Mouse (Mus musculus) forebrain, embryonic 13.5 days (tissue): ENCODE measurements around the gene Os9. TPM values are rescaled to one million over a fixed set of nuclear protein-coding genes. Genes with fewer than 3 reads are reported as not detected.
"Not testable (repeated sequence)": the region's sequence is repeated elsewhere in the genome, so short reads cannot be mapped to it uniquely, and the experiment has no call there.

Source experiments
- ATAC-seq: fragments of 200-750 bp; cut with Nextera tagmentation; 2 replicates; pipeline ENCODE4 v1.8.0; 2017
- H3K27ac ChIP-seq: fragments of 300-500 bp; sonication (generic); 2 replicates; pipeline ENCODE4 v1.5.1; 2015; ENCODE audit warnings: inconsistent platforms, mild to moderate bottlenecking, moderate library complexity
- H3K27me3 ChIP-seq: fragments of 300-500 bp; sonication (generic); 2 replicates; pipeline ENCODE4 v1.6.1; 2015; ENCODE audit warnings: mild to moderate bottlenecking, inconsistent platforms
- H3K36me3 ChIP-seq: fragments of 300-500 bp; sonication (generic); 2 replicates; pipeline ENCODE4 v1.6.1; 2015; ENCODE audit warnings: mild to moderate bottlenecking, inconsistent platforms; ENCODE audit not compliant: poor library complexity, severe bottlenecking
- H3K4me1 ChIP-seq: fragments of 300-500 bp; sonication (generic); 2 replicates; pipeline ENCODE4 v1.6.1; 2015; ENCODE audit warnings: inconsistent platforms
- H3K4me2 ChIP-seq: fragments of 300-500 bp; sonication (generic); 2 replicates; pipeline ENCODE4 v1.6.1; 2015; ENCODE audit warnings: inconsistent platforms, mild to moderate bottlenecking, moderate library complexity
- H3K4me3 ChIP-seq: fragments of 300-500 bp; sonication (generic); 2 replicates; pipeline ENCODE4 v1.5.1; 2015; ENCODE audit warnings: mild to moderate bottlenecking, inconsistent platforms
- H3K9ac ChIP-seq: fragments of 300-500 bp; sonication (generic); 2 replicates; pipeline ENCODE4 v1.6.1; 2015; ENCODE audit warnings: mild to moderate bottlenecking, inconsistent platforms
- H3K9me3 ChIP-seq: fragments of 300-500 bp; sonication (generic); replicated peaks from 2 replicates; pipeline ENCODE4 v1.6.1; 2016; ENCODE audit warnings: inconsistent platforms
- WGBS: fragments of 180-500 bp; shearing (Covaris S2); methylation state at CpG from one replicate; pipeline ENCODE4 v1.1.7; 2015; 5-methylcytosine and 5-hydroxymethylcytosine counted together
- polyA plus RNA-seq: library from polyadenylated mRNA; unstranded; fragments of >200 nt; fragmentation: Nextera tagmentation; extraction: Ambion mirVana; gene quantifications from 2 replicates; pipeline ENCODE4 v1.2.1, GENCODE M21; 2015

Os9 gene
- polyA plus RNA-seq, 1 experiment from 2014 or later, result 94.8 TPM

- no peak overlapping the region for H3K9ac ChIP-seq
- no peak overlapping the region for H3K4me2 ChIP-seq
- no peaks in the 10 kb centered on the region for H3K9me3 ChIP-seq
- H3K4me3 ChIP-seq, result no peak overlapping the region
- no peak overlapping the region for H3K27ac ChIP-seq
- no peaks in the 10 kb centered on the region for H3K4me1 ChIP-seq
- 80% methylated on average over 9 of the region's 9 CpGs for WGBS
- H3K36me3 ChIP-seq, result no peaks in the 10 kb centered on the region
- 0 out of 2 replicates have a peak, but pooled peaks cover 5% of the 10 kb centered on the region for H3K27me3 ChIP-seq
- ATAC-seq, result no peak
Measured at GRCm38 (mm10) chr10:127160081-127160480, 39.1 kb upstream of the Os9 start.

- no peak for ATAC-seq
- Histone ChIP-seq H3K4me1 (no peaks in the 10 kb centered on the region), H3K27me3 (0 out of 2 replicates have a peak, but pooled peaks cover 5% of the 10 kb centered on the region), H3K27ac (no peak overlapping the region), H3K4me3 (no peak overlapping the region), H3K9me3 (no peaks in the 10 kb centered on the region), H3K4me2 (no peak overlapping the region), H3K36me3 (no peaks in the 10 kb centered on the region), H3K9ac (no peak overlapping the region)
- WGBS, result 70% methylated on average over 3 of the region's 3 CpGs
Measured at GRCm38 (mm10) chr10:127158471-127158870, 37.5 kb upstream of the Os9 start.

GRCm38 (mm10) chr10:127156511-127156910, 35.6 kb upstream of the Os9 start:
- Histone ChIP-seq H3K9me3 (no peaks in the 10 kb centered on the region), H3K9ac (no peak overlapping the region), H3K27me3 (no peaks in the 10 kb centered on the region), H3K4me3 (no peak overlapping the region), H3K27ac (no peak overlapping the region), H3K36me3 (no peaks in the 10 kb centered on the region), H3K4me1 (no peaks in the 10 kb centered on the region), H3K4me2 (no peak overlapping the region)
- WGBS, result 92% methylated on average over 1 of the region's 1 CpGs
- ATAC-seq, result no peak

- no peaks in the 10 kb centered on the region for H3K4me1 ChIP-seq
- H3K4me2 ChIP-seq, result no peak overlapping the region
- no peak for ATAC-seq
- WGBS, result 93% methylated on average over 1 of the region's 1 CpGs
- no peaks in the 10 kb centered on the region for H3K36me3 ChIP-seq
- no peaks in the 10 kb centered on the region for H3K27me3 ChIP-seq
- H3K9me3 ChIP-seq, result no peaks in the 10 kb centered on the region
- no peak overlapping the region for H3K9ac ChIP-seq
- H3K27ac ChIP-seq, result no peak overlapping the region
- H3K4me3 ChIP-seq, result no peak overlapping the region
Measured at GRCm38 (mm10) chr10:127156089-127156488, 35.2 kb upstream of the Os9 start.

GRCm38 (mm10) chr10:127154652-127155051, 33.7 kb upstream of the Os9 start:
- no peak overlapping the region for H3K4me3 ChIP-seq
- 91% methylated on average over 5 of the region's 5 CpGs for WGBS
- no peak overlapping the region for H3K9ac ChIP-seq
- H3K27me3 ChIP-seq, result no peaks in the 10 kb centered on the region
- H3K9me3 ChIP-seq, result no peaks in the 10 kb centered on the region
- no peaks in the 10 kb centered on the region for H3K4me1 ChIP-seq
- no peak overlapping the region for H3K27ac ChIP-seq
- H3K36me3 ChIP-seq, result no peaks in the 10 kb centered on the region
- H3K4me2 ChIP-seq, result no peak overlapping the region
- ATAC-seq, result no peak

- no peak overlapping the region for H3K27ac ChIP-seq
- ATAC-seq, result no peak
- H3K27me3 ChIP-seq, result no peaks in the 10 kb centered on the region
- no peak overlapping the region for H3K4me3 ChIP-seq
- WGBS, result 97% methylated on average over 2 of the region's 2 CpGs
- H3K9ac ChIP-seq, result no peak overlapping the region
- no peaks in the 10 kb centered on the region for H3K4me1 ChIP-seq
- H3K36me3 ChIP-seq, result no peaks in the 10 kb centered on the region
- H3K9me3 ChIP-seq, result no peaks in the 10 kb centered on the region
- H3K4me2 ChIP-seq, result no peak overlapping the region
Measured at GRCm38 (mm10) chr10:127154241-127154640, 33.3 kb upstream of the Os9 start.

- no peak overlapping the region for H3K4me3 ChIP-seq
- 96% methylated on average over 7 of the region's 7 CpGs for WGBS
- ATAC-seq, result no peak
Measured at GRCm38 (mm10) chr10:127153323-127153722, 32.4 kb upstream of the Os9 start.

GRCm38 (mm10) chr10:127152556-127152955, 31.6 kb upstream of the Os9 start:
- H3K9ac ChIP-seq, H3K9me3 ChIP-seq, H3K4me2 ChIP-seq, ATAC-seq, H3K4me3 ChIP-seq, H3K36me3 ChIP-seq, H3K27me3 ChIP-seq, H3K27ac ChIP-seq, H3K4me1 ChIP-seq: not testable (repeated sequence)
- WGBS, result 90% methylated on average over 10 of the region's 10 CpGs

More at GRCm38 (mm10) chr10:127153323-127153722, 32.4 kb upstream of the Os9 start:
- Histone ChIP-seq H3K9ac (no peak overlapping the region), H3K27ac (no peak overlapping the region), H3K9me3 (no peaks in the 10 kb centered on the region), H3K4me1 (no peaks in the 10 kb centered on the region), H3K27me3 (no peaks in the 10 kb centered on the region), H3K36me3 (no peaks in the 10 kb centered on the region), H3K4me2 (no peak overlapping the region)

- H3K4me2 ChIP-seq, H3K36me3 ChIP-seq, H3K4me1 ChIP-seq, H3K27ac ChIP-seq, ATAC-seq, H3K9me3 ChIP-seq, H3K27me3 ChIP-seq, H3K4me3 ChIP-seq, H3K9ac ChIP-seq: not testable (repeated sequence)
- 88% methylated on average over 3 of the region's 3 CpGs for WGBS
Measured at GRCm38 (mm10) chr10:127151233-127151632, 30.3 kb upstream of the Os9 start.

- no peaks in the 10 kb centered on the region for H3K27me3 ChIP-seq
- ATAC-seq, result no peak
- WGBS, result 89% methylated on average over 4 of the region's 4 CpGs
Measured at GRCm38 (mm10) chr10:127150471-127150872, 29.5 kb upstream of the Os9 start.

GRCm38 (mm10) chr10:127147135-127147534, 26.2 kb upstream of the Os9 start:
- no peak overlapping the region for H3K4me3 ChIP-seq

More at GRCm38 (mm10) chr10:127150471-127150872, 29.5 kb upstream of the Os9 start:
- Histone ChIP-seq H3K4me3 (no peak overlapping the region), H3K4me2 (no peak overlapping the region), H3K4me1 (no peaks in the 10 kb centered on the region), H3K36me3 (no peaks in the 10 kb centered on the region), H3K27ac (no peak overlapping the region), H3K9me3 (no peaks in the 10 kb centered on the region), H3K9ac (no peak overlapping the region)

GRCm38 (mm10) chr10:127145303-127145702, 24.4 kb upstream of the Os9 start:
- Histone ChIP-seq H3K36me3 (no peaks in the 10 kb centered on the region), H3K4me3 (no peak overlapping the region), H3K4me2 (no peak overlapping the region), H3K9ac (no peak overlapping the region), H3K9me3 (no peaks in the 10 kb centered on the region), H3K27ac (no peak overlapping the region), H3K4me1 (no peaks in the 10 kb centered on the region), H3K27me3 (no peaks in the 10 kb centered on the region)
- ATAC-seq, result no peak
- 84% methylated on average over 5 of the region's 5 CpGs for WGBS

More at GRCm38 (mm10) chr10:127147135-127147534, 26.2 kb upstream of the Os9 start:
- ATAC-seq, result no peak
- no peak overlapping the region for H3K27ac ChIP-seq
- 80% methylated on average over 6 of the region's 6 CpGs for WGBS
- no peaks in the 10 kb centered on the region for H3K4me1 ChIP-seq
- no peak overlapping the region for H3K4me2 ChIP-seq
- H3K27me3 ChIP-seq, result no peaks in the 10 kb centered on the region
- H3K36me3 ChIP-seq, result no peaks in the 10 kb centered on the region
- H3K9me3 ChIP-seq, result no peaks in the 10 kb centered on the region
- H3K9ac ChIP-seq, result no peak overlapping the region

- WGBS, result 92% methylated on average over 7 of the region's 7 CpGs
- H3K9me3 ChIP-seq, result no peaks in the 10 kb centered on the region
- no peak overlapping the region for H3K4me3 ChIP-seq
- H3K27ac ChIP-seq, result no peak overlapping the region
- no peaks in the 10 kb centered on the region for H3K4me1 ChIP-seq
- no peak for ATAC-seq
- H3K27me3 ChIP-seq, result no peaks in the 10 kb centered on the region
- H3K36me3 ChIP-seq, result no peaks in the 10 kb centered on the region
- H3K9ac ChIP-seq, result no peak overlapping the region
- H3K4me2 ChIP-seq, result no peak overlapping the region
Measured at GRCm38 (mm10) chr10:127144536-127144935, 23.6 kb upstream of the Os9 start.
